Mouse (Mus musculus) adrenal gland, adult (tissue): Measurements from ENCODE around the gene Cage1.

Source experiments
- DNase-seq, 2 experiments: peaks; one replicate each; pipeline ENCODE4 v3.0.0; 2022 to 2023; ENCODE audit warnings: low spot score in 1 of 2; ENCODE audit not compliant: inconsistent age in 2 of 2

Gene Cage1

GRCm38 (mm10) chr13:38037044-38037687 lies at the start of gene Cage1:
TSS of gene Cage1 (minus strand) at chr13:38037069.
- DNase-seq = peak; percentile 97 to 99

GRCm38 (mm10) chr13:38081161-38081560 lies 44.3 kb upstream of the Cage1 start:
- no peak for DNase-seq

GRCm38 (mm10) chr13:38080725-38081124 lies 43.9 kb upstream of the Cage1 start:
- DNase-seq = no peak

GRCm38 (mm10) chr13:38080014-38080413 lies 43.1 kb upstream of the Cage1 start:
- no peak for DNase-seq

GRCm38 (mm10) chr13:38079366-38079765 lies 42.5 kb upstream of the Cage1 start:
- DNase-seq = no peak

GRCm38 (mm10) chr13:38078836-38079235 lies 42.0 kb upstream of the Cage1 start:
- DNase-seq = no peak

GRCm38 (mm10) chr13:38077113-38077512 lies 40.2 kb upstream of the Cage1 start:
- DNase-seq = no peak

- DNase-seq = no peak
Measured at GRCm38 (mm10) chr13:38074404-38074803, 37.5 kb upstream of the Cage1 start.

GRCm38 (mm10) chr13:38073374-38074307 lies 36.8 kb upstream of the Cage1 start:
- no peak for DNase-seq

- peak in 1 of 2 experiments; percentile 81 for DNase-seq
Measured at GRCm38 (mm10) chr13:38070945-38071344, 34.1 kb upstream of the Cage1 start.

- DNase-seq = peak; percentile 34 to 83
Measured at GRCm38 (mm10) chr13:38064854-38065663, 28.2 kb upstream of the Cage1 start.

- no peak for DNase-seq
Measured at GRCm38 (mm10) chr13:38062678-38063077, 25.8 kb upstream of the Cage1 start.

- DNase-seq = no peak
Measured at GRCm38 (mm10) chr13:38049888-38050287, 13.0 kb upstream of the Cage1 start.

GRCm38 (mm10) chr13:38037811-38038210 lies 942 bp upstream of the Cage1 start:
- DNase-seq = peak; percentile 38 to 81

- DNase-seq = peak in 1 of 2 experiments; percentile 26
Measured at GRCm38 (mm10) chr13:38036343-38037043, 376 bp downstream of the Cage1 start, which contains the start of gene Riok1. TSS of gene Riok1 (plus strand) at chr13:38036995.

- DNase-seq = no peak
Measured at GRCm38 (mm10) chr13:38028407-38028806, 8.5 kb downstream of the Cage1 start.

- DNase-seq = no peak
Measured at GRCm38 (mm10) chr13:38027618-38028248, 9.1 kb downstream of the Cage1 start.

GRCm38 (mm10) chr13:38025874-38026273 lies 11.0 kb downstream of the Cage1 start:
- DNase-seq = no peak

GRCm38 (mm10) chr13:38018791-38019190 lies 18.1 kb downstream of the Cage1 start:
- no peak for DNase-seq

GRCm38 (mm10) chr13:38015591-38015990 lies 21.3 kb downstream of the Cage1 start:
- no peak for DNase-seq
